Mouse (Mus musculus) ovary, adult 10 weeks (tissue): Measurements from ENCODE around the gene Vmn1r227. TPM values are rescaled to one million over a fixed set of nuclear protein-coding genes. Genes with fewer than 3 reads are reported as not detected.

Experiments used
- polyA plus RNA-seq: library from polyadenylated mRNA; stranded (reverse); fragments of 350-450 nt; fragmentation: Illumina TruSeq; extraction: RNeasy Lipid Tissue Mini Kit (QIAGEN cat#74804); gene quantifications from one replicate; pipeline ENCODE4 v1.2.3, GENCODE M21; 2014

Gene Vmn1r227
- polyA plus RNA-seq, result not detected

GRCm38 (mm10) chr17:20729543-20729942 is at the start of gene Vmn1r227:
Gene Vmn1r227, plus strand, starts transcription at chr17:20729843.

GRCm38 (mm10) chr17:20682543-20682942 is 47.1 kb upstream of the Vmn1r227 start, which contains the start of gene Vmn1r226:
Gene Vmn1r226, plus strand, starts transcription at chr17:20682843.

GRCm38 (mm10) chr17:20786057-20786456 is 56.4 kb downstream of the Vmn1r227 start, which contains the start of gene Vmn1r228:
Gene Vmn1r228, minus strand, starts transcription at chr17:20786157.

Other genes starting within 250 kb of the Vmn1r227 start
- not detected for gene Vmn2r108, start 248.5 kb upstream of the Vmn1r227 start, polyA plus RNA-seq
- not detected for gene Vmn1r225, start 231.7 kb upstream of the Vmn1r227 start, polyA plus RNA-seq
- gene Vmn2r109, start 165.1 kb upstream of the Vmn1r227 start, polyA plus RNA-seq, result not detected
- gene Vmn2r110, start 133.4 kb upstream of the Vmn1r227 start, polyA plus RNA-seq, result not detected
- not detected for gene Fpr-rs3, start 105.0 kb upstream of the Vmn1r227 start, polyA plus RNA-seq
- gene Vmn1r226, start 47.0 kb upstream of the Vmn1r227 start, polyA plus RNA-seq, result not detected
- gene Vmn1r228, start 56.3 kb downstream of the Vmn1r227 start, polyA plus RNA-seq, result not detected
- not detected for gene Vmn1r229, start 81.7 kb downstream of the Vmn1r227 start, polyA plus RNA-seq
- not detected for gene Vmn1r230, start 110.6 kb downstream of the Vmn1r227 start, polyA plus RNA-seq
- not detected for gene Vmn1r231, start 175.2 kb downstream of the Vmn1r227 start, polyA plus RNA-seq
- gene Vmn1r232, start 189.9 kb downstream of the Vmn1r227 start, polyA plus RNA-seq, result not detected
- 39.9 TPM for gene Ppp2r1a, start 215.5 kb downstream of the Vmn1r227 start, polyA plus RNA-seq